Mouse (Mus musculus) small intestine, adult 2 months (tissue): Measurements from ENCODE around the gene Gskip. TPM values are rescaled to one million over a fixed set of nuclear protein-coding genes. Genes with fewer than 3 reads are reported as not detected.

ENCODE experiments used
- H3K27ac ChIP-seq: fragments of 200-500 bp; 2 replicates; pipeline ENCODE4 v1.5.1; 2012; ENCODE audit warnings: low read depth, low read length, control low read depth, inconsistent platforms; ENCODE audit not compliant: insufficient read depth
- H3K27me3 ChIP-seq: fragments of 200-500 bp; 2 replicates; pipeline ENCODE4 v1.6.1; 2012; ENCODE audit warnings: mild to moderate bottlenecking, moderate library complexity, low read length, inconsistent platforms; ENCODE audit not compliant: control insufficient read depth, insufficient read depth
- H3K36me3 ChIP-seq: fragments of 200-500 bp; 2 replicates; pipeline ENCODE4 v1.6.1; 2012; ENCODE audit warnings: mild to moderate bottlenecking, low read length, control low read depth, inconsistent platforms; ENCODE audit not compliant: control insufficient read depth, insufficient read depth
- H3K4me1 ChIP-seq: fragments of 200-500 bp; 2 replicates; pipeline ENCODE4 v1.6.1; 2012; ENCODE audit warnings: low read length, inconsistent platforms, mixed read lengths; ENCODE audit not compliant: control insufficient read depth, insufficient read depth, insufficient read length
- H3K4me3 ChIP-seq: fragments of 200-500 bp; 2 replicates; pipeline ENCODE4 v1.5.1; 2012; ENCODE audit warnings: low read depth, mild to moderate bottlenecking, control low read depth, inconsistent platforms, low read length, moderate library complexity
- CTCF ChIP-seq: fragments of 200-500 bp; IDR thresholded peaks from 2 replicates; pipeline ENCODE4 v1.5.1; 2012; ENCODE audit warnings: low read depth, mild to moderate bottlenecking, control low read depth, inconsistent platforms, low read length, moderate library complexity, mixed read lengths; ENCODE audit not compliant: insufficient replicate concordance, insufficient read length; ENCODE audit errors: extremely low read depth
- POLR2A ChIP-seq: fragments of 200-500 bp; IDR thresholded peaks from 2 replicates; pipeline ENCODE4 v1.6.1; 2012; ENCODE audit warnings: low read depth, mild to moderate bottlenecking, control low read depth, inconsistent platforms, low read length, moderate library complexity
- WGBS: fragments of 180-500 bp; shearing (Covaris S2); methylation state at CpG from one replicate; pipeline ENCODE4 v1.1.7; 2018; 5-methylcytosine and 5-hydroxymethylcytosine counted together
- polyA plus RNA-seq: library from polyadenylated mRNA; depleted of rRNA; stranded (reverse); fragments of >200 nt; gene quantifications from 2 replicates; pipeline ENCODE4 v1.2.3, GENCODE M21; 2012

The Gskip gene
- polyA plus RNA-seq, 1 experiment, result 11.4 TPM

- Histone ChIP-seq H3K27me3 (no peaks in the 10 kb centered on the region), H3K27ac (no peak overlapping the region), H3K4me1 (no peaks in the 10 kb centered on the region), H3K36me3 (no peaks in the 10 kb centered on the region), H3K4me3 (no peak overlapping the region)
- 34% methylated on average over 1 of the region's 1 CpGs for WGBS
- TF ChIP-seq POLR2A (no peak), CTCF (no peak)
These were observed 40.0 kb downstream of the Gskip start for GRCm38 (mm10) chr12:105724616-105725015.

GRCm38 (mm10) chr12:105725736-105726135, 41.1 kb downstream of the Gskip start:
- no peaks in the 10 kb centered on the region for H3K36me3 ChIP-seq
- H3K27me3 ChIP-seq, result no peaks in the 10 kb centered on the region
- 82% methylated on average over 13 of the region's 13 CpGs for WGBS
- no peak for TF ChIP-seq CTCF
- TF ChIP-seq POLR2A, result no peak
- H3K27ac ChIP-seq, result no peak overlapping the region
- H3K4me1 ChIP-seq, result peaks cover 1% of the 10 kb centered on the region
- no peak overlapping the region for H3K4me3 ChIP-seq

- Histone ChIP-seq H3K36me3 (no peaks in the 10 kb centered on the region), H3K4me1 (peaks cover 2% of the 10 kb centered on the region), H3K27me3 (no peaks in the 10 kb centered on the region), H3K4me3 (no peak overlapping the region), H3K27ac (no peak overlapping the region)
- TF ChIP-seq POLR2A, result no peak
- no peak for TF ChIP-seq CTCF
- 67% methylated on average over 3 of the region's 3 CpGs for WGBS
These were observed 42.6 kb downstream of the Gskip start for GRCm38 (mm10) chr12:105727268-105727667.

GRCm38 (mm10) chr12:105727964-105728363, 43.3 kb downstream of the Gskip start:
- TF ChIP-seq CTCF (peak; percentile 59; the same call in 1 of the 2 replicates), POLR2A (no peak)
- Histone ChIP-seq H3K27ac (no peak overlapping the region), H3K36me3 (no peaks in the 10 kb centered on the region), H3K4me3 (no peak overlapping the region), H3K4me1 (peaks cover 2% of the 10 kb centered on the region), H3K27me3 (no peaks in the 10 kb centered on the region)
- 40% methylated on average over 8 of the region's 8 CpGs for WGBS

GRCm38 (mm10) chr12:105730851-105731460, 46.3 kb downstream of the Gskip start:
- Histone ChIP-seq H3K36me3 (no peaks in the 10 kb centered on the region), H3K4me3 (no peak overlapping the region), H3K27me3 (no peaks in the 10 kb centered on the region), H3K4me1 (peaks cover 2% of the 10 kb centered on the region), H3K27ac (no peak overlapping the region)
- WGBS, result 55% methylated on average over 6 of the region's 6 CpGs
- TF ChIP-seq CTCF (no peak), POLR2A (no peak)

GRCm38 (mm10) chr12:105733370-105734159, 48.9 kb downstream of the Gskip start:
- H3K4me1 ChIP-seq, result peaks cover 2% of the 10 kb centered on the region
- H3K27ac ChIP-seq, result no peak overlapping the region
- no peaks in the 10 kb centered on the region for H3K27me3 ChIP-seq
- TF ChIP-seq POLR2A, result no peak
- no peak for TF ChIP-seq CTCF
- 70% methylated on average over 9 of the region's 9 CpGs for WGBS
- no peak overlapping the region for H3K4me3 ChIP-seq
- H3K36me3 ChIP-seq, result no peaks in the 10 kb centered on the region

GRCm38 (mm10) chr12:105735226-105735888, 50.7 kb downstream of the Gskip start:
- no peak overlapping the region for H3K27ac ChIP-seq
- WGBS, result 61% methylated on average over 7 of the region's 7 CpGs

More at GRCm38 (mm10) chr12:105735226-105735888, 50.7 kb downstream of the Gskip start:
- no peaks in the 10 kb centered on the region for H3K27me3 ChIP-seq
- H3K4me3 ChIP-seq, result no peak overlapping the region
- no peaks in the 10 kb centered on the region for H3K36me3 ChIP-seq
- H3K4me1 ChIP-seq, result peaks cover 2% of the 10 kb centered on the region
- no peak for TF ChIP-seq CTCF
- no peak for TF ChIP-seq POLR2A
